Mouse (Mus musculus) heart, adult 2 months (tissue): ENCODE data around the gene Pnpla5.

Experiments used
- CTCF ChIP-seq: fragments of 200-600 bp; IDR thresholded peaks from 2 replicates; pipeline ENCODE4 v1.8.1; 2022; ENCODE audit warnings: antibody characterized with exemption, mild to moderate bottlenecking, moderate library complexity
- EP300 ChIP-seq: fragments of 200-500 bp; IDR thresholded peaks from 2 replicates; pipeline ENCODE4 v1.6.1; 2011; ENCODE audit warnings: low read depth, low read length, control low read depth; ENCODE audit not compliant: insufficient read depth
- POLR2A ChIP-seq: fragments of 200-500 bp; IDR thresholded peaks from 2 replicates; pipeline ENCODE4 v1.6.1; 2011; ENCODE audit warnings: mild to moderate bottlenecking, low read depth, low read length, control low read depth; ENCODE audit not compliant: insufficient read depth

GRCm38 (mm10) chr15:84073058-84073457 lies 49.9 kb downstream of the Pnpla5 start:
- no peak for TF ChIP-seq EP300
- no peak for TF ChIP-seq CTCF
- TF ChIP-seq POLR2A = no peak
